Mouse (Mus musculus): ENCODE data around the gene Aff1. TPM values are rescaled to one million over a fixed set of nuclear protein-coding genes. Genes with fewer than 3 reads are reported as not detected.
A peak's percentile ranks its signal among the peaks of the same experiment; 100 is the strongest.

The Aff1 gene
- 10 to 100 TPM; 39.9 to 43.8 (median 42.7) TPM for total RNA-seq (2022)

GRCm38 (mm10) chr5:103691624-103692530, at the start of gene Aff1:
Gene Aff1, plus strand, starts transcription at chr5:103692374.
- DNase-seq (ENCODE audit: low spot score), result peak; percentile 91

- DNase-seq (ENCODE audit: low spot score), result no peak
Measured at GRCm38 (mm10) chr5:103644167-103644566, 48.0 kb upstream of the Aff1 start.

DNA sequence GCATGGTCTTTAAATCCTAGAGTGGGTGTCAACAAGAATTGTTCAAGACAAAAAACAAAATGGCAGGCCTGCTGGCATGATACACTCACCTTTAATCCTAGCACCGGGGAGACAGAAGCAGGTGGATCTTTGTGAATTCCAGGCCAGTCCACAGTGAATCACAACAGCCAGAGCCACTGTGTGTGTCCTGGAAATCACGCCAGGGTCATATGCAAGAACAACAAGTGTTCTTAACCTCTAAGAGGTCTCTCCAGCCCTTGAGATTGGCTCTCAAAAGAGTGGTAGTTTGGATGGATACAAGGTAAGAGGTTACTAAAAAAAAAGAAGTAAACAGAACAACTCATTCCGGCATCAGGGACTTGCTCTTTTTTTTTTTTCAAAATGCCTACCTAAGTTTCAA, 44.9 kb upstream of the Aff1 start:
- DNase-seq (ENCODE audit: low spot score), result no peak

- no peak for DNase-seq (ENCODE audit: low spot score)
Measured at GRCm38 (mm10) chr5:103654225-103654624, 37.9 kb upstream of the Aff1 start.

DNA sequence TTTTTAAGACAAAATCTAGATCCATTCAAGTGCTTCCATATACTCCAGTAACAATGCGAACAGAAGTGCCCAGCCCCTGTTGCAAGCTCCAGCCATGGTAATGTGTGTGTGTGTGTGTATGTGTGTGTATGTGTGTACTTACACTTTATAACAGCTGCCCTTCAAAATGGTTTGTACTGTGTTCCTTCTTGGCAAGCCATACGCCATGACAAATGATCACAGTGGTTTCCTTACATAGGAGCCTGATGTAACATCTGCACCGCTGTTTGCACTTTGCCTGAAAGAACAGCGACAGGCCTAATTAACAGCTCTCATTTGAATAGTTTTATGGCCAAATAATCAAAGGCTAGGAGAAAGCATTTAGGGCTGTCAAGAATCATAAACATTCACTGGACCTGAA, 37.4 kb upstream of the Aff1 start:
- DNase-seq (ENCODE audit: low spot score), result no peak

GRCm38 (mm10) chr5:103655346-103656118, 36.6 kb upstream of the Aff1 start, which contains the start of gene 1700016H13Rik:
Gene 1700016H13Rik, minus strand, starts transcription at chr5:103656010.
- peak; percentile 74 for DNase-seq (ENCODE audit: low spot score)

DNA sequence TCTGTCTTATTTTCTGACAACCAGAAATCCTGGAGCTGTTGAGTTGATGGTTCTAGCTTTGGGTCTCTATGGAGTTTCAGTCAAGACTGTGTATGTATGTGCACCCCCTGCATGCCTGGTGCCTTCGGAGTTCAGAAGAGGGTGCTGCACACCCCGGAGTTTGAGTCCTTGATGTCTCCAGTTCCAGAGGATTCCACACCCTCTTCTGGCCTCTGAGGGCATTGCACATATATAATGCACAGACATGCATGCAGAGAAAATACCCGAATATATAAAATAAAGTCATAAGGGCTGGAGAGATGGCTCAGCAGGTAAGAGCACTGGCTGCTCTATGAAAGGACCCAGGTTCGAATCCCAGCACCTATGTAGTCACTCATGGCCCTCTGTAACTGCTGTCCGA, 33.3 kb upstream of the Aff1 start:
- DNase-seq (ENCODE audit: low spot score), result no peak

DNA sequence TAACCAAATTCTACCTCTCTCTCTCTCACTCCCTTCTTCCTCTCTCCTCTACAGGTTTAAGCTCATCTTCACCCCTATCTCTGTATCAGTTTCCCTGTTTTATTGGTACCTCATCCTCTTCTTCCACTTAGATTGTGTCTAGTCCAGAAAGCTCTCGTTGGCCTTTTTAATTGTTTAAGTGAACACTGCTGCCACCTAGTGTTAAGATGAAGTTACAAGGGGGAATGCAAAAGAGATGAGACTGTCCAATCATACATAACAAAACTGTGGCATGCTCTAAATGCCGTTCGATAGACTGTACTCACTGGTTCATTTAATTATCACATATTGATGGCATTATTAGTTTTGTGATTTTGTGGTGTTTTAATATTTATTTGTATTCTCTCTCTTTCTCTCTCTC, 32.6 kb upstream of the Aff1 start:
- DNase-seq (ENCODE audit: low spot score), result peak; percentile 68

GRCm38 (mm10) chr5:103664932-103665331, 27.2 kb upstream of the Aff1 start:
- no peak for DNase-seq (ENCODE audit: low spot score)

GRCm38 (mm10) chr5:103665876-103666275, 26.3 kb upstream of the Aff1 start:
- DNase-seq (ENCODE audit: low spot score), result no peak

- no peak for DNase-seq (ENCODE audit: low spot score)
Measured at GRCm38 (mm10) chr5:103671858-103672257, 20.3 kb upstream of the Aff1 start.

GRCm38 (mm10) chr5:103673611-103674010, 18.6 kb upstream of the Aff1 start:
- DNase-seq (ENCODE audit: low spot score), result no peak

DNA sequence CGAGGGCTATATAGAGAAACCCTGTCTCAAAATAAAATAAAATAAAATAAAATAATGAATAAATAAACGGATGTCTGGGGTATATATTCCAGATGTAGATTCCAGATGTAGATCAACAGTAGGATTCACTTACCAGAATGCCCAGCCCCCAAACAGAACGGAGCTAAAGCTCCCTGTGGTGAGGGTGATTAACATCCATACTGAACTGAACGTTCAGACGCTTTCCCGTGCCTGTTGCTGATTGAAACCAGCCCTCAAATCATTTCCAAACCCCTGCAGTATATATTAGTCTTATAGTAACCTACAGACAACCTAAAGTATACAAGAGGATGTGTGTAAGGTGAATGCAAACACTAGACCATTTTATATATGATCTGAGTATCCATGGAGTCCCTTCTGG, 17.7 kb upstream of the Aff1 start:
- no peak for DNase-seq (ENCODE audit: low spot score)

- DNase-seq (ENCODE audit: low spot score), result no peak
Measured at GRCm38 (mm10) chr5:103676289-103676881, 15.8 kb upstream of the Aff1 start.

DNA sequence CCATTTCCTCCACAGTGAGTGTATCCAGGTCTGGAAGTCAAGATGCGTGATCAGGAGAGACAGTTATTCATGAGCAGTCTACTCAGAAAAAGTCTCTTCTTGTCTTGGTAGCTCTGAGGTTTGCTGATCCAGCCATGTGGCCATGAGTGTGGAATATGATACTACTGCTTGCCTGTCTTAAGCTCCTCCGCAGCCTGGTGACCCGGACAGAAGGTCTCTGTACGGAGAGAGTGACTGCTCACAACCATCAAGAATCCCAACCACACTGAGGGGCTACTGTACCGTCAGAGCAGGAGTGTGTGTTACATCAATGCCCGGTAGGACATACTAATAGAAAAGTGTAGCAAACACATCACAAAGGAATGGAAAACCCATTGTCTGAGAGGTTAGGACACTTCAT, 14.3 kb upstream of the Aff1 start:
- no peak for DNase-seq (ENCODE audit: low spot score)

- no peak for DNase-seq (ENCODE audit: low spot score)
Measured at GRCm38 (mm10) chr5:103678974-103679373, 13.2 kb upstream of the Aff1 start.

GRCm38 (mm10) chr5:103680381-103680780, 11.8 kb upstream of the Aff1 start:
- DNase-seq (ENCODE audit: low spot score), result peak; percentile 94

- DNase-seq (ENCODE audit: low spot score), result no peak
Measured at GRCm38 (mm10) chr5:103681824-103682223, 10.3 kb upstream of the Aff1 start.

GRCm38 (mm10) chr5:103689645-103690044, 2.5 kb upstream of the Aff1 start:
- DNase-seq (ENCODE audit: low spot score), result no peak

DNA sequence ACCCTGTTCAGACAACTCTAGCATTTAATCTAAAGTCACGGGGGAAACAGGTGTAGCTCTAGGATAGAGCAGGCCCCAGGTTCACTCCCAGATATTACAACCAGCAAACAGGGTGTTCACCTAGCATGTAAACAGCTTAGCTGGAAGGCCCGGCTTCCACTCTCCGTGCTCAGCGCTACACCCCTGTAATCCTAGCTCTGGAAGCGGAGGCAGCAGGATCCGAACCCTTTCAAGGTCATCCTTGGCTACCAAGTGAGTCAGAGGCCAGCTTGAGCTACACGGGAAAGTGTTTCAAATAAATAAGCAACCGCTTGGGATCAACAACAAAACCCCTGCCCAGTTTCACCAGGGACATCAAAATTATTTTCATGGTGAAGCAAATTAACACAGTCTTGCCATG, 2.0 kb upstream of the Aff1 start:
- no peak for DNase-seq (ENCODE audit: low spot score)

DNA sequence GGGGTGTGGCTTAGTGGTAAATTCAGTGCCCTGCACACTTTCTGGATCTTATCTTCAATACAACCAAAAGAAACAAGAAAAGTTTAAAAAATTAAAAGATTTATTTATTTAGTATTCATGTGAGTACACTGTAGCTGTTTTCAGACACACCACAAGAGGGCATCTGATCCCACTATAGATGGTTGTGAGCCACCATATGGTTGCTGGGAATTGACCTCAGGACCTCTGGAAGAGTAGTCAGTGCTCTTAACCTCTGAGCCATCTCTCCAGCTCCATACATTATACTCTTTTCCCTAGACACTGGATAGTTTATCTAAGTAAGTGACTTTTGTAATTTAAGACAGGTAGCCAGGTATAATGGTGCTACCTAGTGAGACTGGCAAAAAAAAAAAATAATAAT, 1.0 kb upstream of the Aff1 start:
- no peak for DNase-seq (ENCODE audit: low spot score)

GRCm38 (mm10) chr5:103692531-103693040, 412 bp downstream of the Aff1 start:
- peak; percentile 54 for DNase-seq (ENCODE audit: low spot score)

All from heart, adult 8-10 months (tissue).